Comparison of ENCODE assay signal across 20 mouse cellular contexts in the genomic region with DNA sequence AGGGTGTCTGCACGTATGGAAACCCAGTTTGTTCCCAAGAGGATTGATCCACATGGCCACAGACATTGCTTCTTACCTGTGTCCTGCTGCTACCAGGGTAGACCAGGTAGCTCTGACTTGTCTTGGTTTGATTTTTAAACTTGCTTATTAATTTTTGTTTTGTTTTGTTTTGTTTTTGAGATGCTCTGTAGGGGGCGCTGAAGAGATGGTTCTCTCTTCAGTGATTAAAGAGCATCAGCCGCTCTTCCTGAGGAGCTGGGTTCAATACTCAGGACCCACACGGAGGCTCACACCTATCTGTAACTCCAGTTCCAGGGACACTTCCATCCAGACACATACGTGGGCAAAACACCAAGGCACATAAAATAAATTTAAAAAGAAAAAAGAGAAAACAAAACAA. TPM values are rescaled to one million over a fixed set of nuclear protein-coding genes. Genes with fewer than 3 reads are reported as not detected.
DNase-seq lines count a peak whose midpoint lies in the region; ATAC-seq and TF ChIP-seq lines count a peak whose summit lies in the region.
"Had no signal": no experiment of that assay in that cellular context is flagged by ENCODE, and none has a peak within 500 bp of the region (broad histone marks: within the 10 kb centered on the region; RNA-seq: fewer than 3 reads in every experiment).

No protein-coding gene starts in this region.

- ATAC-seq in hindbrain, postnatal 0 days = no peak
- no peak for ATAC-seq in hindbrain, embryonic 14.5 days (ENCODE audit: low FRiP score)
- ATAC-seq in midbrain, postnatal 0 days (ENCODE audit: low FRiP score) = no peak
- ATAC-seq in midbrain, embryonic 13.5 days = no peak
- ATAC-seq in common myeloid progenitor, adult 5-6 weeks (replicated peaks; ENCODE audit: low read depth, poor library complexity, severe bottlenecking) = 0 out of 2 replicates have a peak, but pooled peaks have one; percentile 30
- ATAC-seq: forebrain, embryonic 16.5 days had no signal

- no peak overlapping the region for H3K4me3 ChIP-seq in hindbrain, postnatal 0 days (ENCODE audit: low read length)
- H3K4me3 ChIP-seq in hindbrain, embryonic 14.5 days (replicated peaks; ENCODE audit: low read length) = no peak overlapping the region
- H3K4me3 ChIP-seq in midbrain, postnatal 0 days (ENCODE audit: low read depth, low read length) = no peak overlapping the region
- H3K4me3 ChIP-seq in midbrain, embryonic 13.5 days (replicated peaks) = no peak overlapping the region
- H3K4me3 ChIP-seq in cerebellum, adult 2 months (replicated peaks; ENCODE audit: insufficient read depth, low read depth, low read length) = no peak overlapping the region
- H3K4me3 ChIP-seq: embryonic facial prominence, embryonic 12.5 days; hindbrain, embryonic 10.5 days had no signal

- no peak for TF ChIP-seq POLR2A in cerebellum, adult 2 months (IDR thresholded peaks at IDR 0.05; ENCODE audit: borderline replicate concordance, insufficient read depth, low read length)

- no peak overlapping the region for H3K27ac ChIP-seq in hindbrain, postnatal 0 days
- H3K27ac ChIP-seq in hindbrain, embryonic 14.5 days = no peak overlapping the region
- H3K27ac ChIP-seq in midbrain, postnatal 0 days (ENCODE audit: low read depth, low read length) = no peak overlapping the region
- no peak overlapping the region for H3K27ac ChIP-seq in midbrain, embryonic 13.5 days
- H3K27ac ChIP-seq in cerebellum, adult 2 months (ENCODE audit: insufficient read depth, low read length) = no peak overlapping the region
- H3K27ac ChIP-seq: embryonic facial prominence, embryonic 12.5 days; macrophage had no signal

- no peak for DNase-seq in hindbrain, postnatal 0 days (ENCODE audit: low spot score)
- DNase-seq in hindbrain, embryonic 14.5 days (ENCODE audit: low spot score) = no peak
- no peak for DNase-seq in midbrain, postnatal 0 days (ENCODE audit: low spot score)
- DNase-seq in cerebellum, adult 2 months = no peak
- DNase-seq in B cell, adult 2 months = no peak
- DNase-seq: cerebellum, postnatal 14 days; heart, adult 18-20 months; thymus, adult 18-20 months had no signal

- no peaks in the 10 kb centered on the region for H3K36me3 ChIP-seq in hindbrain, postnatal 0 days (ENCODE audit: insufficient read depth, low read length)
- H3K36me3 ChIP-seq in hindbrain, embryonic 14.5 days (replicated peaks; ENCODE audit: control insufficient read depth, insufficient read depth) = no peaks in the 10 kb centered on the region
- no peaks in the 10 kb centered on the region for H3K36me3 ChIP-seq in midbrain, postnatal 0 days (ENCODE audit: insufficient read depth, low read length)
- H3K36me3 ChIP-seq in midbrain, embryonic 13.5 days = no peaks in the 10 kb centered on the region
- H3K36me3 ChIP-seq: embryonic facial prominence, embryonic 12.5 days; hindbrain, embryonic 10.5 days had no signal

- H3K9me3 ChIP-seq in hindbrain, postnatal 0 days (ENCODE audit: low read length) = no peaks in the 10 kb centered on the region
- H3K9me3 ChIP-seq in hindbrain, embryonic 14.5 days (ENCODE audit: control insufficient read depth, low read length) = no peaks in the 10 kb centered on the region
- H3K9me3 ChIP-seq in midbrain, postnatal 0 days (ENCODE audit: low read length) = no peaks in the 10 kb centered on the region
- no peaks in the 10 kb centered on the region for H3K9me3 ChIP-seq in midbrain, embryonic 13.5 days
- H3K9me3 ChIP-seq: embryonic facial prominence, embryonic 12.5 days; hindbrain, embryonic 10.5 days had no signal

- TF ChIP-seq CTCF in hindbrain, postnatal 0 days (IDR thresholded peaks at IDR 0.05; ENCODE audit: low read depth) = 0 out of 2 replicates have a peak, but pooled peaks have one; percentile 11
- 0 out of 2 replicates have a peak, but pooled peaks have one; percentile 30 for TF ChIP-seq CTCF in midbrain, postnatal 0 days (IDR thresholded peaks at IDR 0.05)
- no peak for TF ChIP-seq CTCF in cerebellum, adult 2 months (IDR thresholded peaks at IDR 0.05; ENCODE audit: borderline replicate concordance, insufficient read depth, low read depth, low read length)

- no peaks in the 10 kb centered on the region for H3K27me3 ChIP-seq in hindbrain, postnatal 0 days (ENCODE audit: insufficient read depth, low read length)
- no peaks in the 10 kb centered on the region for H3K27me3 ChIP-seq in hindbrain, embryonic 14.5 days (ENCODE audit: control insufficient read depth, insufficient read depth, low read length)
- H3K27me3 ChIP-seq in midbrain, postnatal 0 days (ENCODE audit: insufficient read depth, low read length) = no peaks in the 10 kb centered on the region
- no peaks in the 10 kb centered on the region for H3K27me3 ChIP-seq in midbrain, embryonic 13.5 days
- no peaks in the 10 kb centered on the region for H3K27me3 ChIP-seq in cerebellum, adult 2 months (ENCODE audit: control insufficient read depth, insufficient read depth, low read length)
- H3K27me3 ChIP-seq: embryonic facial prominence, embryonic 12.5 days had no signal

- H3K4me1 ChIP-seq in hindbrain, postnatal 0 days (ENCODE audit: insufficient read depth, low read length) = no peaks in the 10 kb centered on the region
- H3K4me1 ChIP-seq in hindbrain, embryonic 14.5 days (replicated peaks; ENCODE audit: control insufficient read depth, insufficient read depth, low read length) = no peaks in the 10 kb centered on the region
- no peaks in the 10 kb centered on the region for H3K4me1 ChIP-seq in midbrain, postnatal 0 days (ENCODE audit: insufficient read depth, low read length)
- H3K4me1 ChIP-seq in midbrain, embryonic 13.5 days (replicated peaks) = peaks cover 8% of the 10 kb centered on the region
- H3K4me1 ChIP-seq in cerebellum, adult 2 months (ENCODE audit: control insufficient read depth, insufficient read depth, low read length) = no peaks in the 10 kb centered on the region
- H3K4me1 ChIP-seq: embryonic facial prominence, embryonic 12.5 days; hindbrain, embryonic 10.5 days had no signal

- no peak overlapping the region for H3K4me2 ChIP-seq in hindbrain, postnatal 0 days (ENCODE audit: low read depth, low read length)
- H3K4me2 ChIP-seq in hindbrain, embryonic 14.5 days (replicated peaks) = no peak overlapping the region
- no peak overlapping the region for H3K4me2 ChIP-seq in midbrain, postnatal 0 days (ENCODE audit: low read depth, low read length, poor library complexity, severe bottlenecking)
- no peak overlapping the region for H3K4me2 ChIP-seq in midbrain, embryonic 13.5 days (replicated peaks)
- H3K4me2 ChIP-seq: embryonic facial prominence, embryonic 12.5 days; midbrain, embryonic 11.5 days had no signal

- WGBS in hindbrain, postnatal 0 days = 62% methylated on average over 5 of the region's 5 CpGs
- WGBS in hindbrain, embryonic 14.5 days = 62% methylated on average over 5 of the region's 5 CpGs
- 63% methylated on average over 5 of the region's 5 CpGs for WGBS in midbrain, postnatal 0 days
- 63% methylated on average over 5 of the region's 5 CpGs for WGBS in midbrain, embryonic 13.5 days
- 67% methylated on average over 5 of the region's 5 CpGs for WGBS in cerebellum, adult 2 months

- no peak overlapping the region for H3K9ac ChIP-seq in hindbrain, postnatal 0 days (replicated peaks; ENCODE audit: low read length)
- no peak overlapping the region for H3K9ac ChIP-seq in hindbrain, embryonic 14.5 days
- no peak overlapping the region for H3K9ac ChIP-seq in midbrain, postnatal 0 days (replicated peaks; ENCODE audit: low read length, poor library complexity, severe bottlenecking)
- H3K9ac ChIP-seq in midbrain, embryonic 13.5 days (replicated peaks) = no peak overlapping the region
- H3K9ac ChIP-seq: embryonic facial prominence, embryonic 12.5 days had no signal

RNA-seq across cellular contexts. Expression of gene Accsl, which starts 14.1 kb away (rescaled TPM):
- not detected in 2 replicates for total RNA-seq in hindbrain, postnatal 0 days (2014; rRNA removed)
- 0.30 and 0.39 TPM in 2 replicates for polyA plus RNA-seq in hindbrain, postnatal 0 days (2015; fragmentation: Nextera tagmentation; extraction: Ambion mirVana)
- 0.08 and 0.38 TPM in 2 replicates for polyA plus RNA-seq in hindbrain, embryonic 14.5 days (2014; fragmentation: Nextera tagmentation; extraction: Ambion mirVana)
- total RNA-seq in midbrain, postnatal 0 days (2014; rRNA removed) = 0.52 TPM in 1 of 2 replicates, not detected in the other
- polyA plus RNA-seq in midbrain, postnatal 0 days (2015; fragmentation: Nextera tagmentation; extraction: Ambion mirVana) = 0.11 and 0.51 TPM in 2 replicates
- polyA plus RNA-seq in midbrain, embryonic 13.5 days (2015; fragmentation: Nextera tagmentation; extraction: Ambion mirVana) = 0.28 and 0.30 TPM in 2 replicates
- total RNA-seq in common myeloid progenitor, adult 5-6 weeks (2017) = not detected in 2 replicates
- 0.72 and 1.1 TPM in 2 replicates for polyA plus RNA-seq in cerebellum, adult 2 months (2012; rRNA removed)
- total RNA-seq: gastrocnemius, adult 18-20 months; heart, adult 18-20 months had no signal
- polyA plus RNA-seq: embryonic facial prominence, embryonic 12.5 days; heart, embryonic 16.5 days; hindbrain, embryonic 10.5 days; intestine, embryonic 14.5 days; kidney, embryonic 16.5 days; liver, embryonic 16.5 days; macrophage had no signal

RNA-seq across cellular contexts. Expression of gene Accs, which starts 33.3 kb away (rescaled TPM):
- total RNA-seq in hindbrain, postnatal 0 days (2014; rRNA removed) = 12.0 and 19.1 TPM in 2 replicates
- 6.5 and 6.6 TPM in 2 replicates for polyA plus RNA-seq in hindbrain, postnatal 0 days (2015; fragmentation: Nextera tagmentation; extraction: Ambion mirVana)
- polyA plus RNA-seq in hindbrain, embryonic 14.5 days (2014; fragmentation: Nextera tagmentation; extraction: Ambion mirVana) = 4.8 and 6.7 TPM in 2 replicates
- total RNA-seq in midbrain, postnatal 0 days (2014; rRNA removed) = 10.8 and 12.1 TPM in 2 replicates
- polyA plus RNA-seq in midbrain, postnatal 0 days (2015; fragmentation: Nextera tagmentation; extraction: Ambion mirVana) = 4.7 and 4.9 TPM in 2 replicates
- polyA plus RNA-seq in midbrain, embryonic 13.5 days (2015; fragmentation: Nextera tagmentation; extraction: Ambion mirVana) = 6.8 and 7.1 TPM in 2 replicates
- 9.6 and 18.5 TPM in 2 replicates for total RNA-seq in common myeloid progenitor, adult 5-6 weeks (2017)
- polyA plus RNA-seq in cerebellum, adult 2 months (2012; rRNA removed) = 10.6 and 12.8 TPM in 2 replicates
